Mouse (Mus musculus): ENCODE measurements at regions not wholly inside any gene's neighbourhood (a gene's known extent, or its start where the extent isn't known, plus 50 kb on each side); places are given as distances from the start of the nearest gene placed in this dataset.

GRCm38 (mm10) chr1:61331906-61332305 is 306.7 kb upstream of the Pard3b start:
- no peak for ATAC-seq

GRCm38 (mm10) chr1:61336367-61336766 is 302.3 kb upstream of the Pard3b start:
- ATAC-seq: no peak

GRCm38 (mm10) chr1:61352921-61353320 is 285.7 kb upstream of the Pard3b start:
- ATAC-seq: no peak

- no peak for ATAC-seq
Observed at GRCm38 (mm10) chr1:61353481-61353880, 285.1 kb upstream of the Pard3b start.

GRCm38 (mm10) chr1:61355241-61355640 is 283.4 kb upstream of the Pard3b start:
- no peak for ATAC-seq

DNA sequence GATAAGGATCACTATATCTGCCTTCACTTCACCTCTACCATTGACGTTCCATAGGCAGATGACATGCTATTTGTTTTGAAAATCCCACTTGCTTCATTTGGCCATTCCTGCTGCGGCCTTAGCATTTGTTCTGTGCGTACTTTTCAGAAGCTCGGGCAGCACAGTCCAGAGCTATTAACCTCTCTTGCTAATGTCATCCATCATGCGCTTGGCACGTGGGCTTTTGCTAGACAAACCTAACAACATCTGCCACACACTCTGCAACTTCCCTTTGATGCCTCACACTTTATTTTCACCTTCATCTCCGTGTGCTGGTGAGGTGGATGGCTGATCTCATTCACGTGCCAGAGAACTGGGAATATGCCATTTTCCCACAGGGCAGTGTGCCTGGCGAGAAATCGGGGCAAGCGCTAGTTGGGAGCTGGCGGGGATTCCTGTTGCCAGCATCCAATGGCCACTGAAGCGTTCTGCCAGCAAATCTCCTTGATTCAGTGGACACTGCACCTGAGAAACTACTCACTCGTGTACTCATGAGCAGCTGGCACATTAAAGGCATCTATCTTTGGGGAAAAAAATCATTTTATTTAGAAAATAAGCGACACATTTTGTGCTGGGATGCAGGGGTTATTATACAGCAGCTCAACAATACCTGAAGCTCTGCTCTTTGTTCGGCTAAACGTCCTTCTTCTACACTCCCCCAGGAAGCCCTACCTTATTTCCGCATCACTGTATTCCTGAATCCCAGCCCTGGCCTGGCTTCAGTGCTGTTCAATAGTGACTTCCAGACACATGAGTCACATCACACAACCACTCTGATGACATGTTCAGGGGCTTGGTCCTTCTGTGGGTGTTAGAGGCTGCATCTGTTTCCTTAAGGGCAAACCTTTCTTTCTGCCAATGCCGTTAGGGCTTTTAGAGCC is 279.4 kb upstream of the Pard3b start:
- no peak for ATAC-seq

- no peak for ATAC-seq
Observed at GRCm38 (mm10) chr1:61372581-61372980, 266.0 kb upstream of the Pard3b start.

DNA sequence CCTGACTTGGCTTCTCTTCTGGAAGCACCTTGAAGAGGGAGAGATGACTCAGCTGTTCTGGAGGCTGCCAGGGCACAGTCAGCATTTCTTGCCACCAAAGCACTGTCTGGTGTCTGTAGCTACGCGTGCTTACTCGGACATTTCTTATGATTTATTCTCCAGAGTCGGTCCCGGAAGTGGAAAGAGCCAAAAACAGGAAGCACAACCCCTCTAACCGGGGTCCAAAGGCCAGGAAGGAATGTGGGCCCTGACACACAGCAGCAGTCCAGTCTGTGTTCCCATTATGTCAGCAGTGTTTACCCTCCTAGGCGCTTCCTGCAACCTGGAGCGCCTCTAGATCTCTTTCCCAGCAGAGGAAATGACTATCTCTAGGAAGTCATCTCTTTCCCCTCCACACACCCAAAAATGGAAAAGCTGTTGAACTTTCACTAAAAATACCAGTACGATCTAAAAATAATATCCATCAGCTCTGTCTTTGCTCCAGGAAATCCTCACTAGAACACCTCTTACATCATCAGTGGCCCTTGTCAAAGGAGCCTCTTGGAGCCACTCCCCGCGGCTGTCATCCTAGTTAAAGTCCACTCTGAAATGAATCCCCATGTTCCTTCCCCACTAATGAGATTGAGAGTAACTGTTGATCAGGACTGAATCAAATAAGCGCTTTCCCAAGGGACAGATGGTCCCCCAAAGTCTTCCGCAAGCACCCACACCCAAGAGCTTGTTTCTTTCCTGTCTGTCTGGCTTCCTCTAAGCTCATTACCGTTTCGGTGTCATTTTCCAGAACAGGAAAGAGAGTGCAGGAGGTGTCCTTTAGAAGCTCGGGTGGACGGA is 264.7 kb upstream of the Pard3b start:
- ATAC-seq: no peak

DNA sequence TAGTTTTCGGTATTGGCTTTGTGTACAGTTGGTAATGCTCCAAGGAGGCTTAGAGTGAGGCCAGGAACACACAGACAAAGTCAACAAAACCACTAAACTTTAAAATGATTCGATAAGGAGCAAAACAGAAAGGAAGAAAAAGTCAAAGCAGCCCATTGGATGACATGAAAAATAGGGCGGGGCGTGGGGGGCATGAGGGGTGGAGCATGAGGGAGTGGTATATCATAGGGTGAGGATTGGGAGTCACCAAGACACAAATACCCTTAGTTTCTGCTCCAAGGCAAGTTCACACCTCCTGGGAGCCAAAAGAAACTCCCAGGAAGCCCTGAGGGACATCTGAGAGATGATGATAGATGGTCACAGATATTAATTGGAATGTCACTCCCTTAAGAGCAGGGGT is 262.2 kb upstream of the Pard3b start:
- ATAC-seq: no peak

- no peak for ATAC-seq
Observed at GRCm38 (mm10) chr1:61377070-61377469, 261.6 kb upstream of the Pard3b start.

DNA sequence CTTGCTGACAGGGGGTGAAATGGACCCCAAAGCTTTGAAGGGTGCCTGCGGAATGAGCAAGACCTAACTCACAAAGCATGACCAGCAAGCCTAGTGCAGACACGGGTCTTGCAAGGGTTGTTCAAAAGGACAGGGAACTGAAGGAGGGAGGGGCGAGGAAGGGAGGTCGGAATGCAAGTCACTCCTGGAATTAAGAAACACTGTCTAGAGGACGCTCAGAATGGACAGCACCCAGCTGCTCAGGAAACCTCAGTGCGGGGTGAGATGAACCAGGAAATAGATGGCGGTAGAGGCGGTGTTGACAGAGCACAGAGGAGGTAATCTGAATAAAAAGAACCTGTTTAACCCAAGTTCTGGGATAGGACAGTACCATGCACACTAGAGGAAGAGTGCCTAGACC is 260.4 kb upstream of the Pard3b start:
- no peak for ATAC-seq

DNA sequence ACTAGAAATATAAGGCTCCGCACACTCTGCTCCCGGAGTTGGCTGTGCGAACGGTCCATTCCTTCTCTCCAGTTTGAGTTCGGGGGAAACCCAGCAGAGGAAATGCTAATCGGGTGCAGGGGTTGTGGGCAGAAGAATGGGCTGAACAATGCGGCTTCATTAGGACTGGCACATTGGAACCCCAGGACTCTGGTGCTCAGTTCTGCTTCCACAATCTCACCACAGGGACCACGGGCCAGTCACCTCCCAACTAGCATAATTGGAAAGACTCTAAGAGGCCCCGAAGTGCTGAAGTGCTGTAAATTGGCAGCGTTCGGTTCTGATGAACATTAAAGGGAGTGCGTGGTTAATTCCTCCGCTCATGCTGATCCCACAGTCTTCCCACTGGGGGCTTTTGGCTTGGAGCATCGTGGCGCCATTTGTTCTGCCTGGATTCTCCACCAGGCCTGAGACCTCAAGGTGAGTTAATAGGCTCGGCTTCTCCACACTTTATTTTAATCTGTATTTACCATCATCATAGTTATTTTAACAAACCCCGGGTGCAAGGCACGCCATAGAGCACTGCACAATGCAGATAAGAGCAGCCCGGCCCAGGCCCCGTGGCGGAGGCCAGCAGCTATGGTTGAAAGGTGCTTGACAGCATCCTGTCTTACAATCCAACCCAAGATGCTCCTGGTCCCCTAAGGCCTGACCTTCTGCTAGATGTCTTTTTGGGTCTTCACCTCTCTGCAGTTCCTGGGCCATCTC is 258.7 kb upstream of the Pard3b start:
- ATAC-seq: no peak

- no peak for ATAC-seq
Observed at GRCm38 (mm10) chr1:61387587-61387986, 251.0 kb upstream of the Pard3b start.

GRCm38 (mm10) chr1:61397796-61398195 is 240.8 kb upstream of the Pard3b start:
- ATAC-seq: no peak

DNA sequence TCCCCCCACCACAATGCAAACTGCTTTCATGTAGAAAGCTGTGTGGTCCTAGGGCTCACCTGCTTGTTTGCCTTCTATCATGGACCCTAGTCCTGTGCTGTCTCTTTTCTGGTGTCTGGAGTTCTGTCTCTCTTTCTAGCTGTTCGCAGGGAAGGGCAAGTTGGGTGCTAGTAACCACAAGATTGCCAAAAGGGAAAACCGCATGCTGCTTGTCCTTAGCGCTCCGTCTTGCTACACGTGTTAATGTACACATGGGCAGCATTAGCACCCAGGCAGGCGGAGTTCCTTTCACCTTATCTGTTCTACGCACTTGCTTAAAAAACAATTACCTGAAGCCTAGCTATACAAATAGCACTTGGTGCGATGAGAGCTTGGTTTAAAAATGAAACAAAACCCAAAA is 236.3 kb upstream of the Pard3b start:
- ATAC-seq: peak; percentile 19

DNA sequence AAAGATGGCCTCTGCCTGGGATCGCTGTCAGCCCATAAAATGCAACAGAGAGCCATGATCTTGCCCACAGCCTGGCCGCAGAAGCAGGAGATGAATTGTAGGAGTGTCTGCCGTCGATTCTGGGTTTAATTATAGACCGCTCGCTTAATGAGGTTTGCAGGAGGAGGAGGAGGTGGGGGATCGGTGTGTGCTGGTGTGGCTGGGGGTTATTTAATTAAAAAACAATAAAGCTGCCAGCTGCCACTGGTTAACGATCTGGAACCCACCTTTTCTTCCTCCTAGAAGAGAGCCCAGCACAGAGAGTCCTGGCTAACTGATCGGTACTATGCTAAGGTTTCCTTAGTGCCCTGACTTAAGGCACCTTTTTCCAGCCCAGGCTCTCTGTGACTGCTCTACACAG is 231.4 kb upstream of the Pard3b start:
- no peak for ATAC-seq

DNA sequence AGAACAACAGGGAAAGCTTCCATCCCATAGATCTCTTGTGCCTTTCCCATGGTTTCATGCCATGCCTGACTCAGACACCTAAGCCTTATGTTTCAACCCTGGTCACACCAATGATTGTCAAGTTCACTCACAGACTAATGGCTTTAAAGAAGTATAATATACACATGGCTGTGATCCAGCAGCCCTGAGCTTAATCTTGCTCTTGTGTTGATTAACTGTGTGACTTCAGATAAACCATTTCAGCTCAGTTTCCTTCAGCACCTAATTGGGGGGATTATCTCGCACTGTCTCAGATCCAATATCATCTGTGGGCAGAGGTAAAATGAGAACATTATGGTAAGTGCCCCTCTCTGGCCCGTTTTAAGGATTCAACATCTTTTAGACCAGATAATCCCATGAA is 223.9 kb upstream of the Pard3b start:
- no peak for ATAC-seq

GRCm38 (mm10) chr1:61415426-61416195 is 223.0 kb upstream of the Pard3b start:
- no peak for ATAC-seq

DNA sequence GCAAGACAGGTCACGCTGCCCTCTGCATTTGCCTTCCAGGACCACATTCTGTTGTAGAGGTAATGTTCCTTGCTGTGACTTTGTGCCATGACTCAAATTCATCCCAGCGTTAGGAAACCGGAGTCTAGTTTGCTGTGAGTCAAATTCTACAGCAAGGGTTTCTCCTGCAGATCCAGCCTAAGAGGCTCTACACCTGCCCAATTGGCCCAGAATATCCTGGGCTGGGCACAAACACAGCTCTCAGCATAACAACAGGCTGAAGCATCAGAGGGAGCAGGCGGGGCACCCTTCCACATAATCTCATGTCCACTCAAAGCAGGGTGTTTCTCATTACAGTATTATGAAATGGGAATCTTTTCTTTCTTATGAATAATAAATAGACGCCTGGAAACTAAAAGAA is 220.2 kb upstream of the Pard3b start:
- no peak for ATAC-seq

DNA sequence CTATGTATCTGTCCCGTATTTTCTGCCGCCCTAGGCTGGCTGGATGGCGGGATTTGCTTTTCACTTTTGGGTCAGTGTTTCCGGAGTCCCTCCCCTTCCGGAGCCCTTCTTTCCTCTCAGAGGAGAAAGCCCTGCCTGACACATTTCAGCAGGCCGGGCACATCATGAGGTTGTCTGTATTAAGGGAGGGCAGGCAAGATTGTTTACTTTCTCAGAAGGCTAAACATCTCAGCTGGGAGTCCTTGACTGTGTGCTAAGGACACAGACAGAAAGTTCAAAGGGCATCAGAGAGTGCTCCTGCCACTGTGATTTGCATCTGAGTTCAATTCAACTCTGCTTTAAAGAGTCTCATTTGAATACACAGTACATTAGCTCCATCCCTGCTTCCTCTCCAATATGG is 218.8 kb upstream of the Pard3b start:
- ATAC-seq: no peak

GRCm38 (mm10) chr1:61423253-61423652 is 215.4 kb upstream of the Pard3b start:
- ATAC-seq: peak; percentile 66
